Mouse (Mus musculus) v-Abl transformed pro-B cells (cell line): Measurements from ENCODE around the gene Sbk2.

Experiments
- in situ Hi-C, 2 experiments: fragments of 400-800 bp; cut with MboI; formaldehyde crosslinking; loops; one replicate each; pipeline ENCODE4 v1.15.1; 2025; ENCODE audit not compliant: unreplicated experiment in 2 of 2

The Sbk2 gene

GRCm38 (mm10) chr7:4924891-4925301 is 39.3 kb downstream of the Sbk2 start:
- in situ Hi-C loops, result loop anchor here (10.0 to 25.0 kb wide), 2 partner anchors 280 to 788 kb away; partner anchors contain the start of gene Leng8 (in 2 of the 2)

DNA sequence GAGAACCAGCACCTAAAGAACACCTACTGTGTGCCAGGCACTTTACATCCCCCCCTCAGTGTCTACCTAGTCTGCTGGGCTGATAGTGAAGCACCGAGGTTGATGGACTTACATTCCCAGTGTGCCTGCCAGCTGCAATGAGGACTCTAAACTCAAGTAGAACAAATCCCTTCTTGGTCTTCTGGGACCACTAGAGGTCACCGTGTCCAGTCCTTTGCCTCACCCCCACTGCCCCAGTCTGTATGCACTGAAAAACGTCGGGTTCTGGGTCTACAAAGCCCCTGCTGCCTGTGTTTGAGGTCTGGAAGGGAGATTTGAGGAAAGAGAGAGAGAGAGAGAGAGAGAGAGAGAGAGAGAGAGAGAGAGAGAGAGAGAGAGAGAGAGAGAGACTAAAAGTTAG is 39.7 kb downstream of the Sbk2 start:
- in situ Hi-C loops, result loop anchor here in 1 of 2 experiments (10.0 kb wide), 1 partner anchor 280 kb away; no protein-coding TSS in a partner anchor

- in situ Hi-C loops, result loop anchor here in 1 of 2 experiments (10.0 kb wide), 1 partner anchor 279 kb away; no protein-coding TSS in a partner anchor
Measured at GRCm38 (mm10) chr7:4923586-4924364, 40.4 kb downstream of the Sbk2 start.

- in situ Hi-C loops, result loop anchor here in 1 of 2 experiments (10.0 kb wide), 1 partner anchor 278 kb away; no protein-coding TSS in a partner anchor
Measured at GRCm38 (mm10) chr7:4922931-4923565, 41.2 kb downstream of the Sbk2 start.

- in situ Hi-C loops, result loop anchor here in 1 of 2 experiments (10.0 kb wide), 1 partner anchor 278 kb away; no protein-coding TSS in a partner anchor
Measured at GRCm38 (mm10) chr7:4922508-4922907, 41.7 kb downstream of the Sbk2 start.

DNA sequence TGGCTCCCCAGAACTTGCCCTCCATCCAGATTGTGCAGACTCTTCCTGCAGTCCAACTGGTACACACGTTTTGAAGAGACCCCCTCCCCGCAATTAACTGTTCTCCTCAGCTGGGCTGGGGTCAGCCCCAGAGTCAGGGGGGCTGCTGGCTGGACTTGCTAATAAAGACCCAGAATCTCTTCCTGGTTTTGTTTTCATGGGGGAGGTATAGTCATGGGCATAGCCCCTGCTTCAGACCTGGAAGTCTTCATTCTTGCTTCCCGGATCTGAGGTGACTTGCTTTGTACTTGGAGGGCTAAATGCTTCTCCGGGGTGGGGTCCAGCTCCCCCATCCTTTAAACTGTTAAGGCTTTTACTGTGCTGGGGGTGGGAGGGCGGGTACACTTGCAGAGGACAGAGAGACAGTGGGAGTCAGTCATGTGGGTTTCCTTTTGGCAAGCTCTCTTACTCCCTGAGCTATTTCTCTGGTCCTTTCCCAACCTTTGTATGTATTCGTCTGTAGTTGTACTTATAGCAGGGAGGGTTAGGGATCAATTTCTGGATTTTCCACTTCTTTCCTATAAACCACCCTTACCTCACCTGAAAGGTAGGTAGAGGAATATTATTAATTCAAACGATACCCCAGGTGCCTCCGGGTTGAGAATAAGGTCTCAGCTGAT is 42.3 kb downstream of the Sbk2 start, which contains the start of gene Nat14:
Gene Nat14, plus strand, starts transcription at position 205 of the 659 bp plus-strand sequence.
- in situ Hi-C loops, result loop anchor here in 1 of 2 experiments (10.0 kb wide), 1 partner anchor 277 kb away; no protein-coding TSS in a partner anchor

GRCm38 (mm10) chr7:4920976-4921823 is 43.0 kb downstream of the Sbk2 start:
- in situ Hi-C loops, result loop anchor here in 1 of 2 experiments (10.0 kb wide), 1 partner anchor 276 kb away; no protein-coding TSS in a partner anchor

- in situ Hi-C loops, result loop anchor here in 1 of 2 experiments (10.0 kb wide), 1 partner anchor 276 kb away; no protein-coding TSS in a partner anchor
Measured at GRCm38 (mm10) chr7:4920496-4920895, 43.7 kb downstream of the Sbk2 start.

DNA sequence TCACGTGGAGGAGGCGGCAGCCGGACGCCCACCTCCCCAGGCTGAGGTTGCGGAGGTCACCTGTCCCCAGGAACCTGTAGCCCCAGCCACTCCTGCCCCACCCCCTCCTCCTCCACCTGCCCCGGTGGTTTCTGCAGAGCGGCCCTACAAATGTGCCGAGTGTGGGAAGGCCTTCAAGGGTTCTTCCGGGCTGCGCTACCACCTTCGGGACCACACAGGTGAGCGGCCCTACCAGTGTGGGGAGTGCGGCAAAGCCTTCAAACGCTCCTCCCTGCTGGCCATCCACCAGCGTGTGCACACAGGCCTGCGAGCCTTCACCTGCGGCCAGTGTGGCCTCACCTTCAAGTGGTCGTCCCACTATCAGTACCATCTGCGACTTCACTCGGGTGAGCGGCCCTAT is 44.2 kb downstream of the Sbk2 start:
- in situ Hi-C loops, result loop anchor here in 1 of 2 experiments (10.0 kb wide), 2 partner anchors 105 to 275 kb away; partner anchors contain the start of gene Ube2s

DNA sequence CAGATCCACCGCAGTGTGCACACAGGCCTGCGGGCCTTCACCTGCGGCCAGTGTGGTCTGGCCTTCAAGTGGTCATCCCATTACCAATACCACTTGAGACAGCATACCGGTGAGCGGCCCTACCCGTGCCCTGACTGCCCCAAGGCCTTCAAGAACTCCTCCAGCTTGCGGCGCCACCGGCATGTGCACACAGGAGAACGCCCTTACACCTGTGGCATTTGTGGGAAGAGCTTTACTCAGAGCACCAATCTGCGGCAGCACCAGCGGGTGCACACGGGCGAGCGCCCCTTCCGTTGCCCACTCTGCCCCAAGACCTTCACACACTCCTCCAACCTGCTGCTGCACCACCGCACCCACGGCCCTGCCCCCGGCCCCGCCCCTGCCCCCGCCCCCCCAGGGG is 45.1 kb downstream of the Sbk2 start:
- in situ Hi-C loops, result loop anchor here in 1 of 2 experiments (10.0 kb wide), 1 partner anchor 104 kb away; the partner anchor contains the start of gene Ube2s

DNA sequence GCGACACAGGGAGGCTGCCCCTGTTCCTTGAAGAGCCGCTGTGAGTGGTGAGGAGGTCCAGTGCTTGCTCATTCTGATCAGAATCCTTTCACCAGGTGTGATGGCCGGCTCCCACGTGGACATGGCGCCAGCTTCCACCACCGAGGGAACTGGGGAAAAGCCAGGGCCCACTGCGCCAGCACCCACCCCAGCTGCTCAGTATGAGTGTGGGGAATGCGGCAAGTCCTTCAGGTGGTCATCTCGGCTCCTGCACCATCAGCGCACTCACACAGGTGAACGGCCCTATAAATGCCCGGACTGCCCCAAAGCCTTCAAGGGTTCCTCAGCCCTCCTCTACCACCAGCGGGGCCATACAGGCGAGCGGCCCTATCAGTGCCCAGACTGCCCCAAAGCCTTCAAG is 45.5 kb downstream of the Sbk2 start:
- in situ Hi-C loops, result loop anchor here in 1 of 2 experiments (10.0 kb wide), 1 partner anchor 104 kb away; the partner anchor contains the start of gene Ube2s

DNA sequence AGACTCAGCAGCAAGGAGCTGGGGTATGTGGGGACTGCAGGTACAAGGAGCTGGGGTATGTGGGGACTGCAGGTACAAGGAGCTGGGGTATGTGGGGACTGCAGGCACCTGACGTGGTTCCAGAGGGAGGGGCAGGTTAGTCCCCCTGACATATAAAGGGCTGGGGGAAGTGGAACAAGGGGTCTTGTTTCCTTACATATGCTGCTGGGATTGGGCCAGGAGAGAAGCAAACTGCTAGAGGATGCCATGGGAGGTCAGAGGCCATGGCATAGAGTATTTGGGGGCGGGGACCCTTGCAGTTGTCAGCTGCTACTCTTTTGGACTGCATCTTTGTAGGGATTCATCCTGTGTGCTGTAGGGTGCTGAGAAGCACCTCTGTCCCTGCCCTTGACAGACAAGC is 46.7 kb downstream of the Sbk2 start:
- in situ Hi-C loops, result loop anchor here in 1 of 2 experiments (10.0 kb wide), 1 partner anchor 103 kb away; the partner anchor contains the start of gene Ube2s

DNA sequence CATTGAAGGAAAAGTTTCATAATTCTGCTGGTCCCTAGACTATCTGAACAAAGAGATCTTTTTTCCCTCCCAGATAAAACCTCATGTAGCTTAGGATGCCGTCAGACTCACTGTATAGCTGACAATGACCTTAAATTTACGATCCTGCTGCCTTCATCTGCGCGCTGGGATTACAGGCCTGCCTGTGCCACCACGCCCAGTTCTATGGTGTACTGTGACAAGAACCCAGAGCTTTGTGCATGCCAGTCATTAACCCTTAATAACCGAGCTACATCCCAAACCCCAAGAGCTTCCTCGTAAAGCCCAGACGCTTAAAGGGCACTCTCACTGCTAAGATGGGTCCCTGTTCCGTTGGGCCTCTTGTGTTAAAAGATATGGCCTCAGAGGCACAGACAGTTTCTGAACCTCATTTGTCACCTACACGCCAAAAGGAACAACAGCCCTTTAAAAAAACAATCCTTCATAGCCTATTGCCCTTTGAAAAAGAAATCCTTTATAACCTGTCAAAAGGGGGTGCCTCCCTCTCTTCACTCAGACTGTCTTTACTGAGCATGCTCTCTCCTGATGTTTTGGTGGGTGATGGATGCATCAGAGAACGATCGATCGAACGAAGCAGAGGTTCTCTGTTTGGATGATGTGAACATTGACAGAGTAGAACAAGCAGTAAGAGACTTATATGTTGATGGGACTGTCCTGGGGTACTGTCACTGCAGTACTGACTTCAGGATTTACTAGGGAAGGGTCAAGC is 48.4 kb downstream of the Sbk2 start:
- in situ Hi-C loops, result loop anchor here in 1 of 2 experiments (10.0 kb wide), 1 partner anchor 101 kb away; the partner anchor contains the start of gene Ube2s

- in situ Hi-C loops, result loop anchor here in 1 of 2 experiments (10.0 kb wide), 1 partner anchor 100 kb away; the partner anchor contains the start of gene Ube2s
Measured at GRCm38 (mm10) chr7:4915007-4915665, 49.1 kb downstream of the Sbk2 start, which contains the start of gene Zfp628. TSS of gene Zfp628 (plus strand) at chr7:4915217.

DNA sequence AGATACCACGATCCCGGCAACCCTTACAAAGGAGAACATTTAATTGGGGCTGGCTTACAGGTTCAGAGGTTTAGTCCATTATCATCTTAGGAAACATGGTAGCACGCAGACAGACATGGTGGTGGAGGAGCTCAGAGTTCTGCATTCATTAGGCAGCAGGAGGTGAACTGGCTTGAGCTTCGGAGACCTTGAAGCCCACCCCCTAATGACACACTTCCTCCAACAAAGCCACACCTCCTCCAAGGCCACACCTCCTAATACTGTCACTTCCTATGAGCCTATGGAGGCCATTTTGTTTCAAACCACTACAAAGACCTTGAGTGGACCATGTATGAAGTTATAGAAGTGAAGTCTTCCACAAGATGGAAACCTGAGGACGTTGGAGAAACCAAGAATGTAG is 52.0 kb downstream of the Sbk2 start:
- in situ Hi-C loops, result loop anchor here in 1 of 2 experiments (10.0 kb wide), 1 partner anchor 97 kb away; the partner anchor contains the start of gene Ube2s

DNA sequence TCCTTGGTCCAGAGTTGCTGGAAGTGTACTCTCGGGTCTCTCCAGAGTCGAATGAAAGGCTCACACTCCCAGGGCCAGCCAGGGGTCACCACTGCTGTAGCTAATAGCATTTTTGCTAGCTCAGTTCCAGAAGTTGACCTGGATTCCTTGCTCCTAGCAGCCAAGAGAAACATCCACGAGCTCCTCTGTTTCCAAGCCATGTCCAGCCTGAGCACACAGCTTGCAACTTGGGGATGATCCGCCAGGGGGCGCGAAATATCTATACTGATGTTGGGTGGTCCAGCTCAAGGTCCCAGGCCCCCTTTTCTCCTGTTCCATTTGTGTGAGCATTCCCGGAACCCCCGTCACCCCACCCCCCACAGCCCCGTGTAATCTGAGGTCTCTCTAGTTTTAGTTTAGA is 52.6 kb downstream of the Sbk2 start:
- in situ Hi-C loops, result loop anchor here in 1 of 2 experiments (10.0 kb wide), 1 partner anchor 97 kb away; the partner anchor contains the start of gene Ube2s

GRCm38 (mm10) chr7:4906466-4906950 is 57.7 kb downstream of the Sbk2 start, which contains the start of gene Gm36210:
TSS of gene Gm36210 (minus strand) at chr7:4906516.
- in situ Hi-C loops, result loop anchor here in 1 of 2 experiments (5.0 kb wide), 1 partner anchor 36 kb away; no protein-coding TSS in a partner anchor
